Mouse (Mus musculus): ENCODE measurements at regions not wholly inside any gene's neighbourhood (a gene's known extent, or its start where the extent isn't known, plus 50 kb on each side); places are given as distances from the start of the nearest gene placed in this dataset.

DNA sequence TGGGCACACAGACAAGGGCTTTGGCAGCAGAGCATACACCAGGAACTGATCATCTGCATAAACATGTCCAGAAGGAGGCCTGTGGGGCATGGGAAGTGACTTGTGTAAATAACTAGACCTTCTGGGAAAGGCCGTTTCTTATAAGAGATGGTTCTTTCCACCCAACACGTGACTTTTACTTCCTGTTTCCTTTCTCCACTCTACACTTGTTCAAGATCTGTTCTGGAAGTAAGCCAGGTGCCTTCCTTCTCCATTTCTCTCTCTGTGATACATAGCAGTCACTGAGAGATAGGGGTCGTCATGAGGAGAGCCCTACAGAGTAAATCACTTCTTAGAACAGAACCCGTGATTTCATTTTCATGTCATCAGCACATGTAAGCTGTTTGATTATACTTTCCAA lies 253.4 kb upstream of the Xrcc4 start:
- H3K4me3 ChIP-seq (ENCODE audit: insufficient read depth in 1 of 2, low read depth in 2 of 2, low read length in 2 of 2), result no peak overlapping the region
- ATAC-seq (ENCODE audit: insufficient read depth), result no peak
- DNase-seq (ENCODE audit: low read depth in 3 of 3, low spot score in 3 of 3), result no peak
- H3K36me3 ChIP-seq (replicated peaks; ENCODE audit: control insufficient read depth, insufficient read depth, low read depth), result no peaks in the 10 kb centered on the region
- TF ChIP-seq CTCF (IDR thresholded peaks at IDR 0.05; ENCODE audit: low read depth) (no peak), EP300 (IDR thresholded peaks at IDR 0.05; ENCODE audit: low read depth) (no peak)
- no peak overlapping the region for H3K9ac ChIP-seq (replicated peaks)
- no peak overlapping the region for H3K4me2 ChIP-seq (ENCODE audit: low read depth)
- no peak overlapping the region for H3K27ac ChIP-seq
- no peaks in the 10 kb centered on the region for H3K27me3 ChIP-seq (ENCODE audit: control insufficient read depth, insufficient read depth, low read length)
- 37% methylated on average over 4 of the region's 4 CpGs for whole genome bisulfite sequencing (ENCODE audit: insufficient replicate concordance)
- H3K9me3 ChIP-seq (ENCODE audit: control insufficient read depth, low read length), result no peaks in the 10 kb centered on the region
- no peaks in the 10 kb centered on the region for H3K4me1 ChIP-seq (replicated peaks; ENCODE audit: control insufficient read depth in 2 of 2, insufficient read depth in 2 of 2, low read length in 1 of 2)

GRCm38 (mm10) chr13:90341597-90342212 lies 252.3 kb upstream of the Xrcc4 start:
- no peak overlapping the region for H3K9ac ChIP-seq (replicated peaks)
- ATAC-seq (ENCODE audit: insufficient read depth) (no peak), DNase-seq (ENCODE audit: low read depth in 3 of 3, low spot score in 3 of 3) (no peak)
- H3K4me2 ChIP-seq (ENCODE audit: low read depth), result no peak overlapping the region
- H3K4me3 ChIP-seq (ENCODE audit: insufficient read depth in 1 of 2, low read depth in 2 of 2, low read length in 2 of 2), result no peak overlapping the region
- TF ChIP-seq CTCF (IDR thresholded peaks at IDR 0.05; ENCODE audit: low read depth) (no peak), EP300 (IDR thresholded peaks at IDR 0.05; ENCODE audit: low read depth) (no peak)
- no peaks in the 10 kb centered on the region for H3K4me1 ChIP-seq (replicated peaks; ENCODE audit: control insufficient read depth in 2 of 2, insufficient read depth in 2 of 2, low read length in 1 of 2)
- no peak overlapping the region for H3K27ac ChIP-seq
- 42% methylated on average over 8 of the region's 8 CpGs for WGBS (ENCODE audit: insufficient replicate concordance)
- no peaks in the 10 kb centered on the region for H3K9me3 ChIP-seq (ENCODE audit: control insufficient read depth, low read length)
- no peaks in the 10 kb centered on the region for H3K36me3 ChIP-seq (replicated peaks; ENCODE audit: control insufficient read depth, insufficient read depth, low read depth)
- H3K27me3 ChIP-seq (ENCODE audit: control insufficient read depth, insufficient read depth, low read length), result no peaks in the 10 kb centered on the region

DNA sequence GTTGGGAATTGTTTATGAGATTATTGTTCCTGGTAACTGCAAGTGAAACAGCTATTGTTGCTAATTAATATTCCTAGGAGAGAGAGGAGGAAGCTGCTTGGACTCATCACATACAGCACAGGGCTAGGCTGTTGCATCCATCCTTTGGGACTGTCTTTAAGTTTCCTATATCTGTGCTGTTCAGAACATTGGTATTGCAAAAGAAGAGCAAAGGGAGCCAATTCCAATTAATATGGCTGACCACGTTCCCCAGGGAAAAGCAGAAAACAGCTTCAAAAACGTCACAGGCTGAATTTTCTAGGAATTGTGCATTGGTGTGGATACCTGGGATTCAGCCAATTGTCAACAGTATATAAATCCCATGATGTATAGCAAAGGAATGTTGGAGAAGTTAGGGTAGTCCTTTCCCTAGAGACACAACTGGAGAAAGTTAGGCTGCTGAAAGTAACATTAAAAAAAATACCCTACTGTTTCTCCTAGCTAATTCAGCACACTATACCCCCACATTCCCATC lies 251.3 kb upstream of the Xrcc4 start:
- WGBS (ENCODE audit: insufficient replicate concordance), result 45% methylated on average over 2 of the region's 2 CpGs
- no peaks in the 10 kb centered on the region for H3K4me1 ChIP-seq (replicated peaks; ENCODE audit: control insufficient read depth in 2 of 2, insufficient read depth in 2 of 2, low read length in 1 of 2)

DNA sequence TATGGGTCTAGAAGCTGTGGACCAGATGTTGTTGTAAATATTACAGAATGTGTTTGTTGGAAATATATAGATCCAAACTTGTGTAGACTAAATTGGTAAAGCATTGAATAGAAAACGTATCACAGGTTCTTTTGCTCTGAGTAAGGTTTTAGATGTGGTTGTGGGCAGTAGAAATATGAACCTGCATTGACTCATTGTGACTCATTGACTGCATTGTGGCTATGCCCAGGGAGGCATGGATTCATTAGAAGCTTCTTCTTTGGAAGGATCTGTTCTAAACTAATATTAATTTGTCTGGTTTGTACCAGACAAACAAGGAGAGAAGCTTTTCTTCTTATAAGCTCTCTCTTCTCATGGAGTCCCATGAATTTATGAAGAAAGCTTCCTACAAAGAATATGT lies 248.2 kb upstream of the Xrcc4 start:
- TF ChIP-seq CTCF (IDR thresholded peaks at IDR 0.05; ENCODE audit: low read depth) (no peak), EP300 (IDR thresholded peaks at IDR 0.05; ENCODE audit: low read depth) (no peak)
- Histone ChIP-seq H3K4me3 (ENCODE audit: insufficient read depth in 1 of 2, low read depth in 2 of 2, low read length in 2 of 2) (no peak overlapping the region), H3K9me3 (ENCODE audit: control insufficient read depth, low read length) (no peaks in the 10 kb centered on the region), H3K36me3 (replicated peaks; ENCODE audit: control insufficient read depth, insufficient read depth, low read depth) (no peaks in the 10 kb centered on the region), H3K27ac (no peak overlapping the region), H3K4me1 (replicated peaks; ENCODE audit: control insufficient read depth in 2 of 2, insufficient read depth in 2 of 2, low read length in 1 of 2) (no peaks in the 10 kb centered on the region), H3K27me3 (ENCODE audit: control insufficient read depth, insufficient read depth, low read length) (no peaks in the 10 kb centered on the region), H3K9ac (replicated peaks) (no peak overlapping the region), H3K4me2 (ENCODE audit: low read depth) (no peak overlapping the region)
- WGBS (ENCODE audit: insufficient replicate concordance), result 41% methylated on average over 1 of the region's 1 CpGs
- ATAC-seq (ENCODE audit: insufficient read depth) (no peak), DNase-seq (ENCODE audit: low read depth in 3 of 3, low spot score in 3 of 3) (no peak)

More for the DNA sequence above, 251.3 kb upstream of the Xrcc4 start:
- DNase-seq (ENCODE audit: low read depth in 3 of 3, low spot score in 3 of 3), result no peak
- no peak overlapping the region for H3K9ac ChIP-seq (replicated peaks)
- H3K9me3 ChIP-seq (ENCODE audit: control insufficient read depth, low read length), result no peaks in the 10 kb centered on the region
- H3K36me3 ChIP-seq (replicated peaks; ENCODE audit: control insufficient read depth, insufficient read depth, low read depth), result no peaks in the 10 kb centered on the region
- no peaks in the 10 kb centered on the region for H3K27me3 ChIP-seq (ENCODE audit: control insufficient read depth, insufficient read depth, low read length)
- H3K4me2 ChIP-seq (ENCODE audit: low read depth), result no peak overlapping the region
- no peak overlapping the region for H3K4me3 ChIP-seq (ENCODE audit: insufficient read depth in 1 of 2, low read depth in 2 of 2, low read length in 2 of 2)
- TF ChIP-seq EP300 (IDR thresholded peaks at IDR 0.05; ENCODE audit: low read depth) (no peak), CTCF (IDR thresholded peaks at IDR 0.05; ENCODE audit: low read depth) (no peak)
- no peak for ATAC-seq (ENCODE audit: insufficient read depth)
- no peak overlapping the region for H3K27ac ChIP-seq

DNA sequence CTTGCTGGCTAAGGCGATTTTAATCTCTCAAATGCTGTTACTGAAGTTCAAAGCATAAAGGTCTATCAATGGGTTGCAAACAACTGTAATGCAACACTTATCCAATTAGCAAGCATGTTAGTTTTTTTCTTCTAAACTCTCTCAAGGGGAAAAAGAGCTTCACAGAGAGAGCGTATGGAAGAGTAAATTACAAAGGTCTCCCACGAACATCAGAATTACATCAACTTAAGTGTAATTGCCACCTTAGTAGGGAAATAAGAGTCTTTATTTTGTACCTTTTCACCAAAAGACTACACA lies 246.3 kb upstream of the Xrcc4 start:
- Histone ChIP-seq H3K36me3 (replicated peaks; ENCODE audit: control insufficient read depth, insufficient read depth, low read depth) (no peaks in the 10 kb centered on the region), H3K4me1 (replicated peaks; ENCODE audit: control insufficient read depth in 2 of 2, insufficient read depth in 2 of 2, low read length in 1 of 2) (no peaks in the 10 kb centered on the region), H3K9me3 (ENCODE audit: control insufficient read depth, low read length) (no peaks in the 10 kb centered on the region), H3K9ac (replicated peaks) (no peak overlapping the region), H3K4me2 (ENCODE audit: low read depth) (no peak overlapping the region), H3K4me3 (ENCODE audit: insufficient read depth in 1 of 2, low read depth in 2 of 2, low read length in 2 of 2) (no peak overlapping the region), H3K27me3 (ENCODE audit: control insufficient read depth, insufficient read depth, low read length) (no peaks in the 10 kb centered on the region), H3K27ac (no peak overlapping the region)
- TF ChIP-seq EP300 (IDR thresholded peaks at IDR 0.05; ENCODE audit: low read depth) (no peak), CTCF (IDR thresholded peaks at IDR 0.05; ENCODE audit: low read depth) (no peak)
- ATAC-seq (ENCODE audit: insufficient read depth) (no peak), DNase-seq (ENCODE audit: low read depth in 3 of 3, low spot score in 3 of 3) (no peak)
- WGBS (ENCODE audit: insufficient replicate concordance), result 51% methylated on average over 3 of the region's 3 CpGs

Measured in liver, embryonic 14.5 days (tissue).